Mouse (Mus musculus): ENCODE results near the gene Xpr1. TPM values are rescaled to one million over a fixed set of nuclear protein-coding genes. Genes with fewer than 3 reads are reported as not detected.

Gene Xpr1
- polyA plus RNA-seq, 1 experiment from 2014 or later, result 68.7 TPM

GRCm38 (mm10) chr1:155236306-155237024 lies 180.8 kb downstream of the Xpr1 start:
- no peak overlapping the region for H3K9ac ChIP-seq (replicated peaks; ENCODE audit: low read depth, low read length)
- no peaks in the 10 kb centered on the region for H3K27me3 ChIP-seq (ENCODE audit: control insufficient read depth, insufficient read depth, low read length)
- no peak overlapping the region for H3K4me3 ChIP-seq (ENCODE audit: low read depth, low read length)
- no peaks in the 10 kb centered on the region for H3K36me3 ChIP-seq (ENCODE audit: control insufficient read depth, insufficient read depth, low read length)
- H3K4me1 ChIP-seq (ENCODE audit: control insufficient read depth, insufficient read depth, low read length), result peaks cover 32% of the 10 kb centered on the region
- 40% methylated on average over 13 of the region's 13 CpGs for WGBS
- no peak overlapping the region for H3K4me2 ChIP-seq (ENCODE audit: low read depth, low read length)
- ATAC-seq (ENCODE audit: low read depth), result no peak
- H3K9me3 ChIP-seq (ENCODE audit: control insufficient read depth, low read length), result no peaks in the 10 kb centered on the region
- peak overlapping the region; percentile 2; the same call in 1 of the 2 replicates for H3K27ac ChIP-seq (ENCODE audit: low read depth, low read length)

DNA sequence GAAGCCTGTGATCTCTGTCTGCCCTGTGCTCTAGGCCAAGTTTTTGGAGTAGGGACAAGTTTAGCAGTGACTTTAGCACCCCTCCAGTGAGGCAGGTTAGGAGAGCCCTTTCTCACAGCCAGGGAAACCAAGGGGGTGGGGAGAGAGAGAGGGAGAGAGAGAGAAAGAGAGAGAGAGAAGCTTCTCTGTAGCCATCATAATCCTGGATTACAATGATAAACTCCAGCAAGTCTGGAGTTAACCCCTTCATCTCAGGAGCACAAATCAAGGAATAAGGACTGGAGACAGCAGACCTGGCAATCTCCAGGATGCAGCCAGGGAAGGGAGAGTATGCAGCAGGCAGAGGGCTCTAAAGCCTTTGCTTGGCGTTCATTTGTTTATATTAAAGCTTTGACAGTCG lies 181.6 kb downstream of the Xpr1 start:
- no peaks in the 10 kb centered on the region for H3K27me3 ChIP-seq (ENCODE audit: control insufficient read depth, insufficient read depth, low read length)
- no peak overlapping the region for H3K4me3 ChIP-seq (ENCODE audit: low read depth, low read length)
- H3K27ac ChIP-seq (ENCODE audit: low read depth, low read length), result no peak overlapping the region
- H3K4me1 ChIP-seq (ENCODE audit: control insufficient read depth, insufficient read depth, low read length), result peaks cover 38% of the 10 kb centered on the region
- H3K36me3 ChIP-seq (ENCODE audit: control insufficient read depth, insufficient read depth, low read length), result no peaks in the 10 kb centered on the region
- no peak for ATAC-seq (ENCODE audit: low read depth)
- 48% methylated on average over 2 of the region's 2 CpGs for WGBS
- no peak overlapping the region for H3K4me2 ChIP-seq (ENCODE audit: low read depth, low read length)
- H3K9ac ChIP-seq (replicated peaks; ENCODE audit: low read depth, low read length), result no peak overlapping the region
- no peaks in the 10 kb centered on the region for H3K9me3 ChIP-seq (ENCODE audit: control insufficient read depth, low read length)

DNA sequence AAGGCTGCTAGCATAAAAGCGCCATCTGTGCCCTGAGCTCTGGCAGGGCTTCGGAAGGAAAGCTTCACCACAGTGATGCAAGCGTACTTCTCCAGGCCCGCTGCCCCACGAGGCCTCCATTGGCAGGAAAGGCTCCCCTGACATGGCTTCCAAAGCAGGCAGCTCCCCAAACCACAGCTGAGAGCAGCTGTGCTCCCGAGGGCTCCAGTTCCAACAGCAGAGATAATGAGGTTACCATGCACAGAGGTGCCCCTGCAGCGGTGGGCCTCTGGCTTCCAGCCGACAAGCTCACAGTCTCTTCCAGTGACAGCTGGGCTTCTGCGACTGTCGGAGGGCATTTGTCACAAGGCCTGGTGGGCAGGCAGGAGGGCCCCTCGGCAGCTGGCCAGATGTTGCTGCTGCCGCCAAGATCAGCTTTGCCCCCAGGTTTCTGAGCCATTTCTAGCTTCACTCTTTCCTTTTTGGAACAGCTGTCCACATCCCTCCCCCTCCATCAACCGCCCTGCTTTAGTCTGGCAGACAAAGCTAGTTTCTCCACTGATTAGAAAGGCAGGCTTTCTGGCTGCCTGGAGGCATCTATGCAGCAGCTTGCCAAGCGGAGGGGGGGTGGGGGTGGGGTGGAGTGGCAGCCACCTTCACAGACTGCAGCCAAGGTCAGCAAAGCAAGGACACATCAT lies 183.1 kb downstream of the Xpr1 start:
- no peaks in the 10 kb centered on the region for H3K27me3 ChIP-seq (ENCODE audit: control insufficient read depth, insufficient read depth, low read length)
- peaks cover 53% of the 10 kb centered on the region for H3K4me1 ChIP-seq (ENCODE audit: control insufficient read depth, insufficient read depth, low read length)
- WGBS, result 18% methylated on average over 14 of the region's 14 CpGs
- no peak overlapping the region for H3K4me3 ChIP-seq (ENCODE audit: low read depth, low read length)
- peak overlapping the region; percentile 28; the same call in 1 of the 2 replicates for H3K9ac ChIP-seq (replicated peaks; ENCODE audit: low read depth, low read length)
- ATAC-seq (ENCODE audit: low read depth), result peak; percentile 66
- no peak overlapping the region for H3K4me2 ChIP-seq (ENCODE audit: low read depth, low read length)
- H3K27ac ChIP-seq (ENCODE audit: low read depth, low read length), result peak overlapping the region; percentile 91
- H3K36me3 ChIP-seq (ENCODE audit: control insufficient read depth, insufficient read depth, low read length), result no peaks in the 10 kb centered on the region
- H3K9me3 ChIP-seq (ENCODE audit: control insufficient read depth, low read length), result no peaks in the 10 kb centered on the region

DNA sequence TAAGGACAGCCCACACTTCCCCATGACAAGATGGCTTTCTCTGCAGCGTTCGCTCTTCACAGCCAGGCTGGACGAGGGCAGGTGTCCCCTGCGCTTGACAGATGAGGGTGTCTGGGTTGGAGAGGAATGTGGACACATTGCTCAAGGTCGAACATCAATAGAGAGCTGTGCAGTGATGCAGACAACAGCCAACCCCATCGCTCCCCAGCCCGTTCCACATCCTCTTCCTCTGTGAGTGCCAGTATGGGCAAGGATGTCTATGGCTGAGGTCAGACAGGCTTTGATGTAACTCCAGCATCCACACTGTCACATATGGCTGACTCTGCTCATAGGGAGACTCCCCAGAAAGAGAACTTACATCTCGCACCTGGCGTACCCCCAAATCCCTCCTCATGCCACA lies 183.8 kb downstream of the Xpr1 start:
- 79% methylated on average over 9 of the region's 9 CpGs for WGBS
- H3K4me1 ChIP-seq (ENCODE audit: control insufficient read depth, insufficient read depth, low read length), result peaks cover 54% of the 10 kb centered on the region
- no peak overlapping the region; the same call in 1 of the 2 replicates for H3K4me2 ChIP-seq (ENCODE audit: low read depth, low read length)
- H3K27ac ChIP-seq (ENCODE audit: low read depth, low read length), result peak overlapping the region; percentile 91
- no peaks in the 10 kb centered on the region for H3K9me3 ChIP-seq (ENCODE audit: control insufficient read depth, low read length)
- no peaks in the 10 kb centered on the region for H3K36me3 ChIP-seq (ENCODE audit: control insufficient read depth, insufficient read depth, low read length)
- H3K27me3 ChIP-seq (ENCODE audit: control insufficient read depth, insufficient read depth, low read length), result no peaks in the 10 kb centered on the region
- H3K4me3 ChIP-seq (ENCODE audit: low read depth, low read length), result no peak overlapping the region
- no peak for ATAC-seq (ENCODE audit: low read depth)
- 0 out of 2 replicates have a peak overlapping the region, but pooled peaks have one; percentile 28 for H3K9ac ChIP-seq (replicated peaks; ENCODE audit: low read depth, low read length)

GRCm38 (mm10) chr1:155232786-155233185 lies 184.4 kb downstream of the Xpr1 start:
- WGBS, result 60% methylated on average over 6 of the region's 6 CpGs

GRCm38 (mm10) chr1:155232385-155232784 lies 184.8 kb downstream of the Xpr1 start:
- H3K36me3 ChIP-seq (ENCODE audit: control insufficient read depth, insufficient read depth, low read length), result no peaks in the 10 kb centered on the region
- H3K27ac ChIP-seq (ENCODE audit: low read depth, low read length), result peak overlapping the region; percentile 91
- no peak overlapping the region for H3K9ac ChIP-seq (replicated peaks; ENCODE audit: low read depth, low read length)
- WGBS, result 80% methylated on average over 12 of the region's 12 CpGs
- ATAC-seq (ENCODE audit: low read depth), result no peak
- no peaks in the 10 kb centered on the region for H3K9me3 ChIP-seq (ENCODE audit: control insufficient read depth, low read length)
- H3K4me1 ChIP-seq (ENCODE audit: control insufficient read depth, insufficient read depth, low read length), result peaks cover 54% of the 10 kb centered on the region
- H3K27me3 ChIP-seq (ENCODE audit: control insufficient read depth, insufficient read depth, low read length), result no peaks in the 10 kb centered on the region
- H3K4me3 ChIP-seq (ENCODE audit: low read depth, low read length), result no peak overlapping the region
- H3K4me2 ChIP-seq (ENCODE audit: low read depth, low read length), result no peak overlapping the region

More at GRCm38 (mm10) chr1:155232786-155233185, 184.4 kb downstream of the Xpr1 start:
- no peaks in the 10 kb centered on the region for H3K9me3 ChIP-seq (ENCODE audit: control insufficient read depth, low read length)
- no peaks in the 10 kb centered on the region for H3K36me3 ChIP-seq (ENCODE audit: control insufficient read depth, insufficient read depth, low read length)
- no peak overlapping the region for H3K4me2 ChIP-seq (ENCODE audit: low read depth, low read length)
- peaks cover 54% of the 10 kb centered on the region for H3K4me1 ChIP-seq (ENCODE audit: control insufficient read depth, insufficient read depth, low read length)
- ATAC-seq (ENCODE audit: low read depth), result no peak
- no peak overlapping the region for H3K4me3 ChIP-seq (ENCODE audit: low read depth, low read length)
- no peaks in the 10 kb centered on the region for H3K27me3 ChIP-seq (ENCODE audit: control insufficient read depth, insufficient read depth, low read length)
- H3K9ac ChIP-seq (replicated peaks; ENCODE audit: low read depth, low read length), result no peak overlapping the region
- peak overlapping the region; percentile 91 for H3K27ac ChIP-seq (ENCODE audit: low read depth, low read length)

- peak; percentile 56 for ATAC-seq (ENCODE audit: low read depth)
- Histone ChIP-seq H3K4me1 (ENCODE audit: control insufficient read depth, insufficient read depth, low read length) (peaks cover 44% of the 10 kb centered on the region), H3K4me2 (ENCODE audit: low read depth, low read length) (no peak overlapping the region), H3K36me3 (ENCODE audit: control insufficient read depth, insufficient read depth, low read length) (no peaks in the 10 kb centered on the region), H3K9me3 (ENCODE audit: control insufficient read depth, low read length) (no peaks in the 10 kb centered on the region), H3K9ac (replicated peaks; ENCODE audit: low read depth, low read length) (0 out of 2 replicates have a peak overlapping the region, but pooled peaks have one; percentile 5), H3K27ac (ENCODE audit: low read depth, low read length) (peak overlapping the region; percentile 87), H3K4me3 (ENCODE audit: low read depth, low read length) (no peak overlapping the region), H3K27me3 (ENCODE audit: control insufficient read depth, insufficient read depth, low read length) (no peaks in the 10 kb centered on the region)
- WGBS, result 14% methylated on average over 14 of the region's 14 CpGs
Observed at GRCm38 (mm10) chr1:155229464-155230411, 187.5 kb downstream of the Xpr1 start.

All from neural tube, embryonic 14.5 days (tissue).